Mouse (Mus musculus) forebrain, postnatal 0 days (tissue): Measurements from ENCODE around the gene Pde6b. TPM values are rescaled to one million over a fixed set of nuclear protein-coding genes. Genes with fewer than 3 reads are reported as not detected.
A peak's percentile ranks its signal among the peaks of the same experiment; 100 is the strongest.

Experiments used
- ATAC-seq: fragments of 200-750 bp; cut with Nextera tagmentation; 2 replicates; pipeline ENCODE4 v1.8.0; 2017; ENCODE audit warnings: mild to moderate bottlenecking, moderate library complexity
- DNase-seq: peaks from one replicate; pipeline ENCODE4 v3.0.0-alpha.2; 2015
- H3K27ac ChIP-seq: fragments of 300-500 bp; sonication (generic); 2 replicates; pipeline ENCODE4 v1.5.1; 2014; ENCODE audit warnings: low read depth, mild to moderate bottlenecking, antibody characterized with exemption, low read length, moderate library complexity, mixed read lengths
- H3K27me3 ChIP-seq: fragments of 300-500 bp; sonication (generic); 2 replicates; pipeline ENCODE4 v1.6.1; 2014; ENCODE audit warnings: mild to moderate bottlenecking, low read length, mixed read lengths; ENCODE audit not compliant: insufficient read depth
- H3K36me3 ChIP-seq: fragments of 300-500 bp; sonication (generic); 2 replicates; pipeline ENCODE4 v1.6.1; 2014; ENCODE audit warnings: mild to moderate bottlenecking, moderate library complexity; ENCODE audit not compliant: insufficient read depth
- H3K4me1 ChIP-seq: fragments of 300-500 bp; sonication (generic); 2 replicates; pipeline ENCODE4 v1.6.1; 2014; ENCODE audit warnings: antibody characterized with exemption; ENCODE audit not compliant: insufficient read depth
- H3K4me2 ChIP-seq: fragments of 300-500 bp; sonication (generic); 2 replicates; pipeline ENCODE4 v1.6.1; 2014; ENCODE audit warnings: low read depth, mild to moderate bottlenecking, moderate library complexity
- H3K4me3 ChIP-seq: fragments of 300-500 bp; sonication (generic); 2 replicates; pipeline ENCODE4 v1.5.1; 2014; ENCODE audit warnings: low read depth, low read length, mixed read lengths
- H3K9ac ChIP-seq: fragments of 300-500 bp; sonication (generic); 2 replicates; pipeline ENCODE4 v1.6.1; 2014; ENCODE audit warnings: mild to moderate bottlenecking
- H3K9me3 ChIP-seq: fragments of 300-500 bp; sonication (generic); 2 replicates; pipeline ENCODE4 v1.6.1; 2016; ENCODE audit warnings: low read length
- CTCF ChIP-seq: sonication (generic); IDR thresholded peaks from 2 replicates; pipeline ENCODE4 v1.5.1; 2016; ENCODE audit warnings: antibody characterized with exemption, control low read depth, low read depth
- WGBS: fragments of 180-500 bp; shearing (Covaris S2); extraction: QIAGEN DNeasy Blood & Tissue Kit; methylation state at CpG from one replicate; pipeline ENCODE4 v1.1.7; 2014; 5-methylcytosine and 5-hydroxymethylcytosine counted together
- polyA plus RNA-seq: library from polyadenylated mRNA; unstranded; fragments of >200 nt; fragmentation: Nextera tagmentation; extraction: Ambion mirVana; gene quantifications from 2 replicates; pipeline ENCODE4 v1.2.1, GENCODE M21; 2015
- total RNA-seq: library from RNA; depleted of rRNA; stranded (reverse); fragments of >200 nt; gene quantifications from 2 replicates; pipeline ENCODE4 v1.2.3, GENCODE M21; 2014

Gene Pde6b
- total and polyA plus RNA-seq, 2 experiments from 2014 or later: 0.05 to 0.12 TPM

DNA sequence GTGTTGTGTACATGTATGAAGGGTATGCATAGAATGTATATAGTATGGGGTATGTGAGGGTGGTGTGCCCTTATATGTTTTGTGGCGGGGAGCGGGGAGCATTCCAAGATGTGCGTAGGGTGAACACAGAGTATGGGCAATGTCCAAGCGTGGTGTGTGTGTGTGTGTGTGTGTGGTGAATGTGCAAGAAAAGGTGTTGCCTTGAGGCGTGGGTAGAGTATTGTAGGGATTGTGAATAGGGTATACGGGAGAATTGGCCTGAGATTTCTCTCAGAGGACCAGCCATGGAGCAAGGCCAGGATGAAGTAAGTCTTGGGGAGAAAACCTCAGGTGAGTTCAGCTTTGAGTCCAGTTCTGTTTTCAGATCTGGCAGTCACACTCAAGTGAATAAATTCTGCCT, 19.7 kb upstream of the Pde6b start:
- peak overlapping the region; percentile 91 for H3K4me2 ChIP-seq
- H3K27ac ChIP-seq: no peak overlapping the region
- 8% methylated on average over 6 of the region's 6 CpGs for WGBS
- peak overlapping the region; percentile 71 for H3K4me3 ChIP-seq
- no peak for ATAC-seq
- H3K27me3 ChIP-seq: peaks cover 59% of the 10 kb centered on the region
- DNase-seq: no peak
- H3K9me3 ChIP-seq: no peaks in the 10 kb centered on the region
- H3K9ac ChIP-seq: peak overlapping the region; percentile 45; the same call in 1 of the 2 replicates
- H3K4me1 ChIP-seq: peaks cover 10% of the 10 kb centered on the region; the same call in 1 of the 2 replicates
- H3K36me3 ChIP-seq: no peaks in the 10 kb centered on the region
- no peak for TF ChIP-seq CTCF

- WGBS: 4% methylated on average over 48 of the region's 49 CpGs
These were observed 19.2 kb upstream of the Pde6b start for GRCm38 (mm10) chr5:108368851-108369621.

DNA sequence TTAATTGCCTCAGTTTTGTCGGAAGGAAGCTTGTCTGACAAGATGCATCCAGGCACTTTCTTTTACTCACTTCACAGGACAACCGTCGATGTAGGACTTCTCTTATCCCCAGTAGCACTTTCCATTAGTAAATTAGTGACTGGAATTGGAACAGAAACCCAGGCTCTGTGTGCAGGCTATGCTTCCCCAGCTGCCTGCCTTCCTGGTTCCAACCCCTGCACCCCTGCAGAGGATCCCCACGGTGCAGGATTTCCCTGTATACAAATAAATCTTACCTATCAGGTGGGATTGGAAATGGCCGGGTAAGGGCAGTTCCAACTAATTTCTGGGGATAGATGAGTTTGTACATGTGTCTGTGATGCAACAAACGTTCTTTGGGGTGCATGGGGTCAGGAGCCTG, 18.2 kb upstream of the Pde6b start:
- no peaks in the 10 kb centered on the region for H3K36me3 ChIP-seq
- H3K9me3 ChIP-seq: no peaks in the 10 kb centered on the region
- WGBS: 1% methylated on average over 6 of the region's 6 CpGs
- H3K9ac ChIP-seq: no peak overlapping the region
- DNase-seq (no peak), ATAC-seq (no peak)
- H3K4me2 ChIP-seq: no peak overlapping the region
- H3K4me1 ChIP-seq: peaks cover 10% of the 10 kb centered on the region; the same call in 1 of the 2 replicates
- H3K4me3 ChIP-seq: no peak overlapping the region
- peaks cover 50% of the 10 kb centered on the region for H3K27me3 ChIP-seq
- TF ChIP-seq CTCF: no peak
- H3K27ac ChIP-seq: no peak overlapping the region

More at GRCm38 (mm10) chr5:108368851-108369621, 19.2 kb upstream of the Pde6b start:
- peak overlapping the region; percentile 45 for H3K9ac ChIP-seq
- peak overlapping the region; percentile 71 for H3K4me3 ChIP-seq
- H3K4me1 ChIP-seq: peaks cover 10% of the 10 kb centered on the region; the same call in 1 of the 2 replicates
- peaks cover 59% of the 10 kb centered on the region for H3K27me3 ChIP-seq
- H3K27ac ChIP-seq: 0 out of 2 replicates have a peak overlapping the region, but pooled peaks have one; percentile 42
- H3K9me3 ChIP-seq: no peaks in the 10 kb centered on the region
- ATAC-seq (peak; percentile 71), DNase-seq (peak; percentile 73)
- TF ChIP-seq CTCF: no peak
- H3K4me2 ChIP-seq: peak overlapping the region; percentile 91
- no peaks in the 10 kb centered on the region for H3K36me3 ChIP-seq

- Histone ChIP-seq H3K9me3 (no peaks in the 10 kb centered on the region), H3K4me1 (no peaks in the 10 kb centered on the region), H3K4me3 (no peak overlapping the region), H3K27me3 (peaks cover 30% of the 10 kb centered on the region), H3K4me2 (no peak overlapping the region), H3K9ac (no peak overlapping the region), H3K27ac (no peak overlapping the region), H3K36me3 (no peaks in the 10 kb centered on the region)
- no peak for TF ChIP-seq CTCF
- ATAC-seq (peak; percentile 48), DNase-seq (no peak)
- WGBS: 67% methylated on average over 5 of the region's 5 CpGs
These were observed 14.1 kb upstream of the Pde6b start for GRCm38 (mm10) chr5:108374079-108374478.

DNA sequence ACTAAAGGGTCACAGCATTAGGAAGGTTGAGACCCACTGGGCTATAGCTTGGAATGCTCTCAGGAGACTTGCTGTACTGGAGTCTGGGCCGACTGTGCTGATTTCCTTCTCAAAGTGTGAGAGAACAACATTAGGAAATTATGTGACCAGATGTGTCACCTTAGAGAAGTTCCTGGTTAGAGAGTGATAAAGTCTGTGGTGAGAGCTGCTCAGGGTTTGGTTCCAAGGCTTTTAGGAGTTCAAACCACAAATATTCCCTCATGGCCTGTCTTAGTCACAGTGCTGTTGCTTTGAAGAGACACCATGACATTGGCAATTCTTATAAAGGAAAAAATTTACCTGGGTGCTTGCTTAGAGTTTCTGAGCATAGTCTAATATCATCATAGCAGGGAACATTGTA, 12.1 kb upstream of the Pde6b start:
- Histone ChIP-seq H3K27me3 (peaks cover 14% of the 10 kb centered on the region), H3K4me3 (no peak overlapping the region), H3K4me1 (no peaks in the 10 kb centered on the region), H3K4me2 (no peak overlapping the region), H3K9me3 (no peaks in the 10 kb centered on the region), H3K36me3 (no peaks in the 10 kb centered on the region), H3K9ac (no peak overlapping the region), H3K27ac (no peak overlapping the region)
- 82% methylated on average over 1 of the region's 1 CpGs for WGBS
- DNase-seq (no peak), ATAC-seq (no peak)
- TF ChIP-seq CTCF: no peak

DNA sequence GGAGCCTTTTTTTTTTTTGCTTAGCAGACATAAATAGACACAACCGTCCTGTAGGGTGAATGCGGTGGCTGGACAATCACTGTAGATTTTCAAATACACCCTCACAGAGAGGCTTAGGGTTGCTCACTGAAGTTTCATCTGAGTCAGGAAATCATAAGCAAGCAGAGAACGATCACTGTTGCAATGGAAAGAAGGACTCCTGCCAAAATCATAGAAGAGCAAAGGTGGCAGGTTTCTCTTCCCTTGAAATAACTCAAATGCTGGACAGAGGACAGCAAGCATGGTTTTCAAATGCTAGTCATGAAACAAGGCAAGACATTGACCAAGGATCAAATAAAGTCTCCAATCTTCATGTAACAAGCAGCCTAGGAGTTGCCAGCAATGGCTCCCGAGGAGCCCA, 9.8 kb upstream of the Pde6b start:
- ATAC-seq: no peak
- no peak for DNase-seq
- Histone ChIP-seq H3K4me2 (no peak overlapping the region), H3K9me3 (0 out of 2 replicates have a peak, but pooled peaks cover 3% of the 10 kb centered on the region), H3K9ac (no peak overlapping the region), H3K27me3 (no peaks in the 10 kb centered on the region), H3K27ac (no peak overlapping the region), H3K4me1 (no peaks in the 10 kb centered on the region), H3K4me3 (no peak overlapping the region), H3K36me3 (no peaks in the 10 kb centered on the region)
- no peak for TF ChIP-seq CTCF
- WGBS: 87% methylated on average over 4 of the region's 4 CpGs

GRCm38 (mm10) chr5:108385632-108386031, 2.6 kb upstream of the Pde6b start:
- H3K4me2 ChIP-seq: no peak overlapping the region
- no peak for TF ChIP-seq CTCF
- H3K27ac ChIP-seq: no peak overlapping the region
- peak; percentile 7 for DNase-seq
- H3K4me1 ChIP-seq: no peaks in the 10 kb centered on the region
- H3K4me3 ChIP-seq: no peak overlapping the region
- H3K36me3 ChIP-seq: no peaks in the 10 kb centered on the region
- whole genome bisulfite sequencing: 82% methylated on average over 2 of the region's 2 CpGs
- no peaks in the 10 kb centered on the region for H3K27me3 ChIP-seq
- no peak overlapping the region for H3K9ac ChIP-seq
- 0 out of 2 replicates have a peak, but pooled peaks cover 3% of the 10 kb centered on the region for H3K9me3 ChIP-seq
- ATAC-seq: peak; percentile 29; the same call in 1 of the 2 replicates
